Mouse (Mus musculus): ENCODE results near the gene Nfkb2.

Gene Nfkb2

DNA sequence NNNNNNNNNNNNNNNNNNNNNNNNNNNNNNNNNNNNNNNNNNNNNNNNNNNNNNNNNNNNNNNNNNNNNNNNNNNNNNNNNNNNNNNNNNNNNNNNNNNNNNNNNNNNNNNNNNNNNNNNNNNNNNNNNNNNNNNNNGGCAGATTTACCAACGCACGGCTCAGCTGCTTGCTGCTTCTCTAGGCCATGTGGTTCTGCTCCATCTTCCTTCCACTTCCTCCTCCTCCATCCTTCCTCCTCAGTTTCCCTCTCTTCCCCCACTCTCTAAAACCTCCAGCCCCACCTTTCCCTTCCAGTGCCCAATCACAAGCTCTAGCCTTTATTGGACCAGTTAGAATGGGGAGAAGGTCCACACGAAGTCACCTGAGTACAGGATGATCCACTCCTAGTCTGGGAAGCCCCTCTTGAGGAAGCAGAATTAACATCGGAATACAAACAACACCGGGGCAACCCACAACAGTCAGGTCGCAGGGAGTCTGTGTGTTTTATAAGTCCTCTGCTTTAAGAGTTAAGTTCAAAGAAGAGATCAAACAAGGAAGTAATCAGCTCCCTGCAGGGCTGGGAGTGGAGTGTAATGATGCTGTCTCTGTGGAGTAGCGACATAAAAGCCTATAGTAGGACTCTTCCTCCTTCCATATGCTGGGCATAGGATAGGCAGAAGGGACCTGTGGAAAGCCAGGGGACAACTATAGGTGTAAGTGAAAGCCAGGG lies 40.7 kb downstream of the Nfkb2 start:
- DNase-seq (ENCODE audit: low spot score in 2 of 2) = no peak

GRCm38 (mm10) chr19:46347146-46347545 lies 43.0 kb downstream of the Nfkb2 start:
- DNase-seq (ENCODE audit: low spot score in 2 of 2) = no peak

DNA sequence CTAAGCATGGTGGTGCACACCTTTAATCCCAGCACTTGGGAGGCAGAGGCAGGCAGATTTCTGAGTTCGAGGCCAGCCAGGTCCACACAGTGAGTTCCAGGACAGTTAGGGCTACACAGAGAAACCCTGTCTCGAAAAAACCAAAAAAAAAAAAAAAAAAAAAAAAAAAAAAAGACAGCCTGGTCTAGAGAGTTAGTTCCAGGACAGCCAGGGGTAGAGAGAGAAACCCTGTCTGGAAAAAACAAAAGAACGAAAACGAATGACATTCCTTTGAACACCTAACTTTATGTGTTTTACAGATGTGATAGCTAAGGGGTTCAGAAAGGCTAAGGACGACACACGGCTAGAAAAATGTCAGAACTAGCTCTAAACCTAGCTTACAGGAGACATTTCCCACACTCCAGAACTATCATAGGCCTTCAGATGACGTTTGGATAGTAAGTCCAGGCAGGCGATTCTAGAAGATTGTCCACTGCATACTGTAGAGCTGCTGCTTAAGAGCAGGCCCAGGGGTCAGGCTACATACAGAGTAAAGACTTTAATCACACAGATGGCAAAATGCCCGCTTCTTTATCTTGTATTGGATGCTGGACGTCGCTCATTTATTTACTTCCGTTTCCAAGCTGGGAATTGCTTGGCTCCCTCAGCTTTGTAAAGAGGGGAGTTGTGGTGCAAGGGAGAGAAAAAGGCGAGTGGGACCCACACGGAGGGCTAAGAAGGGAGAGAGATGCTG lies 44.0 kb downstream of the Nfkb2 start:
- DNase-seq (ENCODE audit: low spot score in 2 of 2) = peak in 1 of 2 experiments; percentile 32

DNA sequence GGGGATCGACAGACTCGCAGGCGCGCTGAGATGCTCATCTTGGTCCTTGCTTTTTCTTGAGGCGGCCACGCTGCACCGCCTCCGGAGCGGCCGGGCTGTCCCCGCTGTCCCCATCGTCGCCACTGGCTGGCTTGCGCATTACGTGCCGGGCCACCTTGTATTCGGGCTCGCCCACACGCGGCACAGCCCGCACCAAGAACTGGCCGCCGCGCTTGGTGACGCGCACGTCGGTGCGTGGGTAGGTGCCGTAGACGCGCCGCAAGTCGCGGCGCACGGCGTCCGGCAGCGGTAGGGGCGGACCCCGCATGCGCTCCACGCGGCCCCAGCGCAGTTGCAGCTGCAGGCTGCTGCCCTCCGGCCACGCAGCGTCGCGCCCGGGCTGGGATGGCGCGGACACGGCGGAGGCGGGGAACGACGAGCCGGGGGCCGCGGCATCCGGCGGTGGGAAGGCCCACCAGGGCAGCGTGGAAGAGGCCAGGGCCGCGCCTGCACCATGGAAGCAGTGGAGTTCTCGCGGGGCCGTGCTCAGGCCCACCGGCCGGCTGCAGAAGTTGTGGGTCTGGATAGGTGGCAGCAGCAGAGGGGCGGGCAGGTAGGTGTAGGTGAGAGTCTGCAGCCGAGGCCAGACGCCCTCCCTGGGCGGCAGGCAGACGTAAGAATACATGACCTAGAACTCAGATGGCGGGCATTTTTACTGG lies 44.8 kb downstream of the Nfkb2 start:
- peak; percentile 85 to 93 for DNase-seq (ENCODE audit: low spot score in 2 of 2)

- no peak for DNase-seq (ENCODE audit: low spot score in 2 of 2)
These were observed 45.4 kb downstream of the Nfkb2 start for GRCm38 (mm10) chr19:46349550-46349949.

DNA sequence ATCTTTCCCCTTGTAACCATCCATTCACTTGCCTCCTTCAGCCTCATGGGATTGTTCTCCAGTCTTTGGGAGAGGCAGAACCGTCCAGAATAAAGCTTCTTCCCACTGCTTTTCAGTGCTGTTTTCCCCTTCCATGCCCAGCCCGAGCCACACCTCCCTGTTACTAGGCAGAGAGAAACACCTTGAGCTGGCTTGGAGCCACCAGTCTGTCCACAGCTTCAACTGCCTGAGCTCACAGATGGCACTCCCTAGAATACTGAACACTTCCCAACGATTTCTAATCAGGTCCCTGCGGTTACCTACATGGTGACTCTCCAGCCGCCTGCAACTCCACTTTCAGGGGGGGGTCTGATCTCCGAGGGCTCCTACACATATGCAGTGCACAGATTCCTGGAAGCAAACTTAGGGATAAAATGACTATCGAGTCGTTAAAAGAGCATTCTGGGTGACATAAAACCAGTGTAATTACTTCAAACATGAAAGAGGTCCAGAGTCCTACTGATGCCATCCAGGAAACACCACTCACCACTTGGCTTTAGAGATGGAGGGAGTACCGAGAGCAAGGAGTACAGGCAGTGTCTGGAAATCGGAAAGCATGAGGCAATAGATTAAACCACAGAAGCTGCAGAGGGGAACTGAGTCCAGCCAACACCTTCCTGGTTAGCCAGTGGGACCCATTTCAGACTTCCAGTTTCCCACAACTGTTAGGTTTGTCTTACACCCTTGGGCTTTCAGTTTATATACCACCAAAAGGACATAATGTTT lies 46.2 kb downstream of the Nfkb2 start, which contains the start of gene 2310034G01Rik:
TSS of gene 2310034G01Rik (minus strand) at position 135 of the 765 bp plus-strand sequence.
- no peak for DNase-seq (ENCODE audit: low spot score in 2 of 2)

DNA sequence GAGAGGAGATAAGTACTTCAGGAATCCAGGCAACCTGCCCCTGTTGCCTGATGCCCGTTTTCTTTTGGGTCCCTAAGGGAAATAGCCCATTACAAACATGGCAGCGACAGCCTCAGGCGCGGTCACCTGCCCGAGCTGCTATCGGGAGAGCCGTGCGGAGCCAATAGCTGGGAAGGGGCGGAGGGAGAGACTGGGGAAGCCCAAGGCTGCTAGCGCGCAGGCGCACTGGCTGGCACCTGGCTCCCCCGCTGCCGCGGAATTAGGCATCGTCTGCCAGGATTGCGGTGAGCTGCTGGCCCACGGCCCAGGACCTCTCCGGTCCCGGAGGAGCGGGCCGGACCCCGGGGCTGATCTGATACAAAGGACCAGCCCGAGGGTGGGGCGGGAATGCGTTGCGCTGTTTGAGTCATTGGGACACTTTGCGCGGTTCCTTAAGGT lies 52.6 kb downstream of the Nfkb2 start:
- DNase-seq (ENCODE audit: low spot score in 2 of 2) = peak; percentile 82 to 90

GRCm38 (mm10) chr19:46357344-46358280 lies 53.5 kb downstream of the Nfkb2 start:
- no peak for DNase-seq (ENCODE audit: low spot score in 2 of 2)

DNA sequence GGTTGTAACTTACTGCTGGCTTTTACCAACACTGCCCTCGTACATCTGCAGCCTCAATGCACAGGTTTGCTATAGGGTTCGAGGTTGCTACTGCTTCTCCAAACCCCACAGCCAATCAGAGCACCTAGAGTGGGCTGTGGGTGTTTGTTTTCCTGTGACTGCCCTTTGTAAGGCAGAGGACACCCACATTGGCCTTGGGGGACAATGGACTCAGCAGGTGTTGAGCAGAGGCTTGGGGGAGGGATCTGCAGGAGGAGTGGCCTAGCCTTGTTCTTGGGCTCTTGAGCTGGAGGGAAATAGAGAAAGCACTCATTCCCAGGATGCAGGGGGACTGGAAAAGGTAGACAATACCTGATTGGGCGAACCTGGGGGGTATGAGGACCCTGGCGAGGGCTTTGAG lies 54.3 kb downstream of the Nfkb2 start:
- no peak for DNase-seq (ENCODE audit: low spot score in 2 of 2)
